Mouse (Mus musculus) myocyte (in vitro differentiated cells): ENCODE data around the gene Hcfc2. TPM values are rescaled to one million over a fixed set of nuclear protein-coding genes. Genes with fewer than 3 reads are reported as not detected.

ENCODE experiments used
- H3K27me3 ChIP-seq: one replicate; pipeline ENCODE4 v1.6.1; 2011; ENCODE audit not compliant: control insufficient read depth, insufficient read depth, insufficient read length
- H3K36me3 ChIP-seq: one replicate; pipeline ENCODE4 v1.6.1; 2011; ENCODE audit not compliant: control insufficient read depth, insufficient read depth
- H3K4me2 ChIP-seq: one replicate; pipeline ENCODE4 v1.6.1; 2011; ENCODE audit warnings: low read depth, control low read depth
- H3K4me3 ChIP-seq: one replicate; pipeline ENCODE4 v1.5.1; 2011; ENCODE audit warnings: mild to moderate bottlenecking, control low read depth, moderate library complexity
- H3K79me2 ChIP-seq: one replicate; pipeline ENCODE4 v1.6.1; 2011; ENCODE audit not compliant: control insufficient read depth, insufficient read depth
- H3ac ChIP-seq: one replicate; pipeline ENCODE4 v1.6.1; 2011; ENCODE audit not compliant: control insufficient read depth, insufficient read length
- CEBPB ChIP-seq: IDR thresholded peaks from 2 replicates; pipeline ENCODE4 v1.6.1; 2011; ENCODE audit warnings: mild to moderate bottlenecking, moderate library complexity; ENCODE audit not compliant: poor library complexity, insufficient read depth, severe bottlenecking
- E2F4 ChIP-seq: IDR thresholded peaks from one replicate; pipeline ENCODE4 v1.6.1; 2011; ENCODE audit warnings: mild to moderate bottlenecking, control low read depth, moderate library complexity; ENCODE audit not compliant: insufficient read depth
- MAX ChIP-seq: IDR thresholded peaks from one replicate; pipeline ENCODE4 v1.6.1; 2011; ENCODE audit warnings: low read depth, mild to moderate bottlenecking, control low read depth
- MYOD1 ChIP-seq, 3 experiments: IDR thresholded peaks; one replicate each; pipeline ENCODE4 v1.6.1; 2011; ENCODE audit warnings: control low read depth in 2 of 3, low read depth in 2 of 3, mild to moderate bottlenecking in 2 of 3, moderate library complexity in 1 of 3; ENCODE audit not compliant: insufficient read length in 2 of 3, control insufficient read depth in 1 of 3
- MYOG ChIP-seq, 3 experiments: IDR thresholded peaks; one replicate each; pipeline ENCODE4 v1.6.1; 2011; ENCODE audit warnings: control low read depth in 2 of 3, low read depth in 2 of 3, mild to moderate bottlenecking in 2 of 3; ENCODE audit not compliant: insufficient read length in 2 of 3, control insufficient read depth in 1 of 3, insufficient read depth in 1 of 3
- POLR2A ChIP-seq: IDR thresholded peaks from one replicate; pipeline ENCODE4 v1.6.1; 2011; ENCODE audit warnings: low read depth, mild to moderate bottlenecking, control low read depth, moderate library complexity; ENCODE audit not compliant: insufficient read length
- POLR2AphosphoS2 ChIP-seq: IDR thresholded peaks from one replicate; pipeline ENCODE4 v1.6.1; 2011; ENCODE audit warnings: low read depth, control low read depth; ENCODE audit not compliant: insufficient read length
- REST ChIP-seq: IDR thresholded peaks from one replicate; pipeline ENCODE4 v1.6.1; 2011; ENCODE audit warnings: mild to moderate bottlenecking, control low read depth, moderate library complexity; ENCODE audit not compliant: insufficient read depth, insufficient read length
- SRF ChIP-seq: IDR thresholded peaks from one replicate; pipeline ENCODE4 v1.6.1; 2011; ENCODE audit warnings: low read depth; ENCODE audit not compliant: control insufficient read depth, insufficient read length
- TCF12 ChIP-seq: IDR thresholded peaks from one replicate; pipeline ENCODE4 v1.6.1; 2011; ENCODE audit warnings: mild to moderate bottlenecking, control low read depth; ENCODE audit not compliant: poor library complexity, insufficient read depth, severe bottlenecking
- TCF3 ChIP-seq: IDR thresholded peaks from one replicate; pipeline ENCODE4 v1.6.1; 2011; ENCODE audit warnings: low read depth, control low read depth; ENCODE audit not compliant: insufficient read length
- USF1 ChIP-seq: IDR thresholded peaks from one replicate; pipeline ENCODE4 v1.6.1; 2011; ENCODE audit warnings: low read depth, mild to moderate bottlenecking, control low read depth, moderate library complexity
- polyA plus RNA-seq: library from polyadenylated mRNA; unstranded; fragments of >200 nt; fragmentation: generic; extraction: Trizol; gene quantifications from one replicate; pipeline ENCODE4 v1.2.1, GENCODE M21; 2012; ENCODE audit warnings: missing spikeins

Gene Hcfc2
- polyA plus RNA-seq, 1 experiment = 13.0 TPM

DNA sequence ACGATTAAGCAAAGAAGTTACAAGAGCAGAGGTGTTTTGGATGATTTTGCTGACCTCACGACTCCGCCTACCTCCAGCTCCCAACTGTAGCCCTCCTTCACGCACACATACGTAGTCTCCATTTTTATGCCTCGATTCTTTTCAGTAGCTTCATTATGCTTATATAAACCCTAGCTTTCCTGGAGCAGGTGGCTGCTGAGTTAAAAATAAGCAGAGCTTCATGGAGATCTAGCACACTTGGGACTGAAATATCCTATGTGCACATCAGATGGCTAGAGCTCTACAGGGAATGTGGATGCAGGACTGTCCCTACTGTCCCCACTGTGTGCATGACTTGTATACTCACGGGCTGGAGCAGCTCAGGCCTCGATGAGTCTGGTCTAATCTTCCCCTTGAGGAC is 34.1 kb upstream of the Hcfc2 start:
- Histone ChIP-seq H3ac (no peak overlapping the region), H3K27me3 (no peaks in the 10 kb centered on the region), H3K36me3 (no peaks in the 10 kb centered on the region), H3K79me2 (no peaks in the 10 kb centered on the region), H3K4me2 (no peak overlapping the region), H3K4me3 (no peak overlapping the region)
- TF ChIP-seq TCF12 = no peak
- TF ChIP-seq REST = no peak
- no peak for TF ChIP-seq MYOD1 (IDR thresholded peaks at IDR 0.05; ENCODE audit: control insufficient read depth in 1 of 3, insufficient read length in 2 of 3, low read depth in 2 of 3)
- no peak for TF ChIP-seq E2F4
- TF ChIP-seq POLR2A = no peak
- no peak for TF ChIP-seq SRF
- no peak for TF ChIP-seq MAX
- no peak for TF ChIP-seq USF1
- TF ChIP-seq MYOG (IDR thresholded peaks at IDR 0.05; ENCODE audit: control insufficient read depth in 1 of 3, insufficient read depth in 1 of 3, insufficient read length in 2 of 3, low read depth in 2 of 3) = no peak
- no peak for TF ChIP-seq POLR2AphosphoS2
- TF ChIP-seq TCF3 = no peak

DNA sequence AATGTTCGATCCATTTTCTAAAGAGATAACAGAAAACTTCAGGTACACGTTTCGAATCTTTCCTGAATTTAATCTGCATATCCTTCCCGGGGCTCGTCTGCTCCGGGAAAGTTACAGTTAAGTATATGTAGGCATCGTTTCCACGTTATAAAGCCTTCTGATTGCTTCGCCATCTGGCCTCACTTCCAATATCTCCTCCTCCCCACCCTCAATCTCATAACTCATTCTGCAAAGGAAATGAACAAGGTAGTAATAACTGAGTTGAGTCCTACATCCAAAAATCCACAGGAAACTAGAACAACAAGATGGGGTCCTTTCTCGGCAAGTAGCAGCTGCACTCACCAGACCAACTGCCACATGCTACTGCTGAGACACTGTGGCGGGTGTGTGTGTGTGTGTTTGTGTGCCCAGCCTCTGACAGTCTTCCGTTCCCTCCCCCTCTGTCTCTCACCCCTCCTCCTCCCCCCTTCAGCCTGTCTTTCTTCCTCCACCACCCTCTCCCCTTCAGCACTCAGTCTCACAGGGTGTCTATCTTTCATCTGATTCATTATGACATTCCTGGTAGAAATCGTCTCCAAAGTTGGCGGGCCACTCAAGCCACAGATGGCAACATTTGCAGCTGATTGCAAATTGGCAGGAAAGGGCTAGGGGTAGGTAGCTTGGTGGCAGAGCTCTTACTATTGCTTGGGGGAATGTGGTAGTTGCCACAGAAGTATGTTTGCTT is 33.5 kb upstream of the Hcfc2 start:
- no peaks in the 10 kb centered on the region for H3K79me2 ChIP-seq
- no peak overlapping the region for H3K4me2 ChIP-seq
- H3K36me3 ChIP-seq = no peaks in the 10 kb centered on the region
- H3K4me3 ChIP-seq = no peak overlapping the region
- no peak overlapping the region for H3ac ChIP-seq
- H3K27me3 ChIP-seq = no peaks in the 10 kb centered on the region
- TF ChIP-seq POLR2AphosphoS2 (no peak), TCF12 (no peak), MYOG (IDR thresholded peaks at IDR 0.05; ENCODE audit: control insufficient read depth in 1 of 3, insufficient read depth in 1 of 3, insufficient read length in 2 of 3, low read depth in 2 of 3) (peak in 2 of 3 experiments; percentile 29 to 70), CEBPB (no peak), USF1 (no peak), MAX (no peak), E2F4 (no peak), MYOD1 (IDR thresholded peaks at IDR 0.05; ENCODE audit: control insufficient read depth in 1 of 3, insufficient read length in 2 of 3, low read depth in 2 of 3) (peak in 1 of 3 experiments; percentile 40), TCF3 (no peak), POLR2A (no peak), REST (no peak), SRF (no peak)

DNA sequence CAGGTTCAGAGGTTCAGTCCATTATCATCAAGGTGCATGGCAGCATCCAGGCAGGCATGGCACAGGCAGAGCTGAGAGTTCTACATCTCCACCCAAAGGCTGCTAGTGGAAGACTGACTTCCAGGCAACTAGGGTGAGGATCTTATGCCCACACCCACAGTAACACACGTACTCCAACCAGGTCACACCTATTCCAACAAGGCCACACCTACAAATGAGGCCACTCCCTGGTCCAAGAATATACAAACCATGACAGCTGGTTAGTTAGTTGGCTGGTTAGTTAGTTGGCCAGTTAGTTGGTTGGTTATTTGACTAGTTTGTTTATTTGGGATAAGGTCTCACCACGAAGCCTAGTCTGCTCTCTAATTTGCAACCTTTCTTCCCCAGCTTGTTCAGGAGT is 32.7 kb upstream of the Hcfc2 start:
- Histone ChIP-seq H3K79me2 (no peaks in the 10 kb centered on the region), H3K4me3 (no peak overlapping the region), H3K4me2 (no peak overlapping the region), H3K36me3 (no peaks in the 10 kb centered on the region), H3K27me3 (no peaks in the 10 kb centered on the region), H3ac (no peak overlapping the region)
- TF ChIP-seq MYOD1 (IDR thresholded peaks at IDR 0.05; ENCODE audit: control insufficient read depth in 1 of 3, insufficient read length in 2 of 3, low read depth in 2 of 3) (no peak), TCF12 (no peak), CEBPB (no peak), USF1 (no peak), TCF3 (no peak), POLR2AphosphoS2 (no peak), SRF (no peak)

DNA sequence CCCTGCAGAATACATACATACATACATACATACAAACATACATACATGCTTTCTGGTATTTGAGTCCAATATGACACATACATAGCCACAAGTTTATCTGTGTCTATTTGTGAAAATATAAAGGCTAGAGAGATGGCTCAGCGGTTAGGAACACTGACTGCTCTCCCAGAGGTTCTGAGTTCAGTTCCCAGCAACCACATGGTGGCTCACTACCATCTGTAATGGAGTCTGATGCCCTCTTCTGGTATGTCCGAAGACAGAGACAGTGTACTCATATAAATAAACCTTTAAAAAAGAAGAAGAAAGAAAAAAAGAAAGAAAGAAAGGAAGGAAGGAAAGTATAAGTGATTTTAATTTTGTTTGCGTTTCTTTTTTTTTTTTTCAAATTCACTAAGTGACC is 30.0 kb upstream of the Hcfc2 start:
- H3K79me2 ChIP-seq = no peaks in the 10 kb centered on the region
- TF ChIP-seq POLR2AphosphoS2 (no peak), E2F4 (no peak), SRF (no peak), USF1 (no peak), REST (no peak), MYOG (IDR thresholded peaks at IDR 0.05; ENCODE audit: control insufficient read depth in 1 of 3, insufficient read depth in 1 of 3, insufficient read length in 2 of 3, low read depth in 2 of 3) (no peak), MAX (no peak), TCF12 (no peak), TCF3 (no peak), CEBPB (no peak), MYOD1 (IDR thresholded peaks at IDR 0.05; ENCODE audit: control insufficient read depth in 1 of 3, insufficient read length in 2 of 3, low read depth in 2 of 3) (no peak), POLR2A (no peak)

More for the DNA sequence above, 30.0 kb upstream of the Hcfc2 start:
- Histone ChIP-seq H3K27me3 (no peaks in the 10 kb centered on the region), H3K36me3 (no peaks in the 10 kb centered on the region), H3K4me3 (no peak overlapping the region), H3K4me2 (no peak overlapping the region), H3ac (no peak overlapping the region)
